15 mouse cellular contexts compared by ENCODE assay signal in genomic region chr5:124410808-124411207, GRCm38 (mm10). TPM values are rescaled to one million over a fixed set of nuclear protein-coding genes. Genes with fewer than 3 reads are reported as not detected.
DNase-seq lines count a peak whose midpoint lies in the region; ATAC-seq and TF ChIP-seq lines count a peak whose summit lies in the region.
"Had no signal": no experiment of that assay in that cellular context is flagged by ENCODE, and none has a peak within 500 bp of the region (broad histone marks: within the 10 kb centered on the region; RNA-seq: fewer than 3 reads in every experiment).

No protein-coding gene starts in this region.

- H3K27ac ChIP-seq in kidney, adult 2 months (ENCODE audit: insufficient read depth, low read depth, low read length) = no peak overlapping the region
- no peak overlapping the region for H3K27ac ChIP-seq in kidney, embryonic 14.5 days (ENCODE audit: low read depth, low read length)
- H3K27ac ChIP-seq in midbrain, embryonic 11.5 days (ENCODE audit: low read depth, low read length) = no peak overlapping the region
- H3K27ac ChIP-seq in midbrain, embryonic 15.5 days = no peak overlapping the region
- no peak overlapping the region for H3K27ac ChIP-seq in MEL (ENCODE audit: control insufficient read depth, low read depth, low read length)
- H3K27ac ChIP-seq: embryonic facial prominence, embryonic 12.5 days; forebrain, embryonic 13.5 days; hindbrain, embryonic 13.5 days; lung, embryonic 15.5 days had no signal

- no peaks in the 10 kb centered on the region for H3K9me3 ChIP-seq in kidney, embryonic 14.5 days (ENCODE audit: control insufficient read depth, low read length)
- no peaks in the 10 kb centered on the region for H3K9me3 ChIP-seq in midbrain, embryonic 11.5 days (ENCODE audit: control insufficient read depth, low read length)
- H3K9me3 ChIP-seq in midbrain, embryonic 15.5 days = no peaks in the 10 kb centered on the region
- no peaks in the 10 kb centered on the region for H3K9me3 ChIP-seq in MEL (replicated peaks; ENCODE audit: insufficient read depth, low read length)
- H3K9me3 ChIP-seq: embryonic facial prominence, embryonic 12.5 days; forebrain, embryonic 13.5 days; hindbrain, embryonic 13.5 days; lung, embryonic 15.5 days had no signal

- 58% methylated on average over 3 of the region's 3 CpGs for WGBS in kidney, adult 2 months
- 80% methylated on average over 3 of the region's 3 CpGs for WGBS in kidney, embryonic 14.5 days
- WGBS in midbrain, embryonic 11.5 days = 76% methylated on average over 3 of the region's 3 CpGs
- 91% methylated on average over 3 of the region's 3 CpGs for WGBS in midbrain, embryonic 15.5 days

- no peak overlapping the region for H3K9ac ChIP-seq in kidney, embryonic 14.5 days (ENCODE audit: low read depth, low read length)
- no peak overlapping the region for H3K9ac ChIP-seq in midbrain, embryonic 11.5 days (ENCODE audit: low read length)
- H3K9ac ChIP-seq in midbrain, embryonic 15.5 days = no peak overlapping the region
- no peak overlapping the region for H3K9ac ChIP-seq in MEL (ENCODE audit: control insufficient read depth, low read depth, low read length, poor library complexity, severe bottlenecking)
- H3K9ac ChIP-seq: embryonic facial prominence, embryonic 12.5 days; forebrain, embryonic 13.5 days; hindbrain, embryonic 13.5 days; lung, embryonic 15.5 days had no signal

- peaks cover 7% of the 10 kb centered on the region; the same call in 1 of the 2 replicates for H3K79me2 ChIP-seq in MEL (ENCODE audit: control insufficient read depth, insufficient read depth, low read length, poor library complexity)

- no peaks in the 10 kb centered on the region for H3K27me3 ChIP-seq in kidney, adult 2 months (replicated peaks; ENCODE audit: control insufficient read depth, insufficient read depth, low read length)
- H3K27me3 ChIP-seq in kidney, embryonic 14.5 days (ENCODE audit: control insufficient read depth, insufficient read depth, low read length) = no peaks in the 10 kb centered on the region
- H3K27me3 ChIP-seq in midbrain, embryonic 11.5 days (ENCODE audit: control insufficient read depth, insufficient read depth, low read length) = no peaks in the 10 kb centered on the region
- H3K27me3 ChIP-seq in midbrain, embryonic 15.5 days (replicated peaks) = no peaks in the 10 kb centered on the region
- H3K27me3 ChIP-seq in MEL (ENCODE audit: control insufficient read depth in 1 of 2, insufficient read depth in 2 of 2, low read length in 2 of 2) = no peaks in the 10 kb centered on the region
- H3K27me3 ChIP-seq: embryonic facial prominence, embryonic 12.5 days; forebrain, embryonic 13.5 days; hindbrain, embryonic 13.5 days; lung, embryonic 15.5 days had no signal

- no peak overlapping the region for H3K4me3 ChIP-seq in kidney, adult 2 months (ENCODE audit: insufficient read depth, low read depth, low read length)
- H3K4me3 ChIP-seq in kidney, embryonic 14.5 days (ENCODE audit: low read length) = no peak overlapping the region
- H3K4me3 ChIP-seq in midbrain, embryonic 11.5 days (ENCODE audit: low read depth, low read length) = no peak overlapping the region
- no peak overlapping the region for H3K4me3 ChIP-seq in midbrain, embryonic 15.5 days
- H3K4me3 ChIP-seq in MEL (ENCODE audit: control insufficient read depth in 1 of 2, insufficient read depth in 1 of 2, low read depth in 2 of 2, low read length in 2 of 2) = no peak overlapping the region
- H3K4me3 ChIP-seq: embryonic facial prominence, embryonic 12.5 days; forebrain, embryonic 13.5 days; hindbrain, embryonic 13.5 days; lung, embryonic 15.5 days had no signal

- no peak for DNase-seq in kidney, adult 2 months
- DNase-seq in midbrain, embryonic 11.5 days (ENCODE audit: low spot score, missing footprints) = peak; percentile 78
- peak; percentile 48 for DNase-seq in MEL (ENCODE audit: low read depth, low spot score)
- DNase-seq in retina, embryonic 14.5 days (ENCODE audit: low spot score) = peak; percentile 15
- no peak for DNase-seq in frontal cortex, postnatal 14 days (ENCODE audit: low spot score in 2 of 2)
- no peak for DNase-seq in frontal cortex, postnatal 25 days (ENCODE audit: low spot score in 2 of 2)
- DNase-seq: gastrocnemius, postnatal 25 days; kidney, postnatal 14 days; right cerebral cortex, postnatal 4 days had no signal

- ATAC-seq in kidney, embryonic 14.5 days (ENCODE audit: low FRiP score, low TSS enrichment) = no peak
- ATAC-seq in midbrain, embryonic 11.5 days (ENCODE audit: low FRiP score) = no peak
- no peak for ATAC-seq in midbrain, embryonic 15.5 days (replicated peaks)
- ATAC-seq: forebrain, embryonic 13.5 days had no signal

- no peak overlapping the region for H3K4me2 ChIP-seq in kidney, embryonic 14.5 days (replicated peaks; ENCODE audit: low read depth, low read length)
- H3K4me2 ChIP-seq in midbrain, embryonic 11.5 days = no peak overlapping the region
- H3K4me2 ChIP-seq in midbrain, embryonic 15.5 days = no peak overlapping the region
- H3K4me2 ChIP-seq: embryonic facial prominence, embryonic 12.5 days; forebrain, embryonic 13.5 days; hindbrain, embryonic 13.5 days; lung, embryonic 15.5 days had no signal

- no peaks in the 10 kb centered on the region for H3K4me1 ChIP-seq in kidney, adult 2 months (ENCODE audit: control insufficient read depth, insufficient read depth, low read length)
- H3K4me1 ChIP-seq in kidney, embryonic 14.5 days (ENCODE audit: control insufficient read depth, insufficient read depth, low read length) = no peaks in the 10 kb centered on the region
- H3K4me1 ChIP-seq in midbrain, embryonic 11.5 days (ENCODE audit: control insufficient read depth, insufficient read depth, low read length) = no peaks in the 10 kb centered on the region
- H3K4me1 ChIP-seq in midbrain, embryonic 15.5 days = no peaks in the 10 kb centered on the region
- peaks cover 0 to 7% of the 10 kb centered on the region in 2 experiments; a peak in 1 of 4 replicates for H3K4me1 ChIP-seq in MEL (ENCODE audit: control insufficient read depth in 1 of 2, insufficient read depth in 2 of 2, low read length in 2 of 2)
- H3K4me1 ChIP-seq: embryonic facial prominence, embryonic 12.5 days; forebrain, embryonic 13.5 days; hindbrain, embryonic 13.5 days; lung, embryonic 15.5 days had no signal

- no peak for TF ChIP-seq POLR2A in kidney, adult 2 months (IDR thresholded peaks at IDR 0.05; ENCODE audit: low read depth, low read length)
- TF ChIP-seq POLR2A in MEL (IDR thresholded peaks at IDR 0.05; ENCODE audit: control insufficient read depth in 1 of 2, insufficient read depth in 1 of 2, low read depth in 1 of 2, low read length in 2 of 2, poor library complexity in 1 of 2) = no peak

- no peak for TF ChIP-seq EP300 in MEL (IDR thresholded peaks at IDR 0.05; ENCODE audit: low read depth in 1 of 2, low read length in 2 of 2)

- peaks cover 19% of the 10 kb centered on the region for H3K36me3 ChIP-seq in kidney, adult 2 months (ENCODE audit: control insufficient read depth, insufficient read depth, low read length)
- H3K36me3 ChIP-seq in kidney, embryonic 14.5 days (ENCODE audit: control insufficient read depth, insufficient read depth, low read length) = peaks cover 68% of the 10 kb centered on the region
- H3K36me3 ChIP-seq in midbrain, embryonic 11.5 days (ENCODE audit: control insufficient read depth, insufficient read depth, low read length) = peaks cover 22% of the 10 kb centered on the region
- peaks cover 37% of the 10 kb centered on the region for H3K36me3 ChIP-seq in midbrain, embryonic 15.5 days (replicated peaks)
- peaks cover 0 to 52% of the 10 kb centered on the region in 2 experiments; a peak in 3 of 4 replicates for H3K36me3 ChIP-seq in MEL (ENCODE audit: control insufficient read depth in 1 of 2, insufficient read depth in 2 of 2, low read length in 2 of 2)

- TF ChIP-seq RAD21 in MEL (IDR thresholded peaks at IDR 0.05; ENCODE audit: low read depth, low read length) = no peak; the same call in 1 of the 2 replicates

- TF ChIP-seq CTCF in kidney, adult 2 months (conservative IDR thresholded peaks at IDR 0.05; ENCODE audit: insufficient read depth, insufficient read length, low read depth, low read length) = 0 out of 2 replicates have a peak, but pooled peaks have one; percentile 17
- TF ChIP-seq CTCF in MEL (IDR thresholded peaks at IDR 0.05 in 2 of 3, conservative IDR thresholded peaks at IDR 0.05 in 1 of 3; ENCODE audit: control insufficient read depth in 1 of 3, insufficient read depth in 1 of 3, low read depth in 2 of 3, low read length in 3 of 3, poor library complexity in 1 of 3, severe bottlenecking in 1 of 3) = peak in 2 of 3 experiments; percentile 37 to 42; a peak in 4 of 6 replicates

TF ChIP-seq in MEL, 35 proteins besides CTCF, POLR2A, EP300 and RAD21 (continues in another document):
- peak; percentile 14; the same call in 1 of the 2 replicates for TF ChIP-seq SMC3 (IDR thresholded peaks at IDR 0.05; ENCODE audit: low read depth, low read length)

RNA-seq across cellular contexts. Expression of gene Sbno1, which starts 15.0 kb away (rescaled TPM):
- 16.7 and 20.8 TPM in 2 replicates for polyA plus RNA-seq in kidney, adult 2 months (2012; rRNA removed)
- 66.3 and 102 TPM in 2 replicates for polyA plus RNA-seq in kidney, embryonic 14.5 days (2014; fragmentation: Nextera tagmentation; extraction: Ambion mirVana)
- 78.6 and 85.9 TPM in 2 replicates for polyA plus RNA-seq in midbrain, embryonic 11.5 days (2014; fragmentation: Nextera tagmentation; extraction: Ambion mirVana)
- 98.6 and 102 TPM in 2 replicates for polyA plus RNA-seq in midbrain, embryonic 15.5 days (2015; fragmentation: Nextera tagmentation; extraction: Ambion mirVana)
- total RNA-seq in MEL (2012; rRNA removed) = 38.8 and 39.3 TPM in 2 replicates
- 100 to 1,000 TPM in 1 of 2 experiments, 10 to 100 TPM in 1; 32.4 to 500 TPM for polyA plus RNA-seq in MEL (2012; ENCODE audit: insufficient read depth in 1 of 2, insufficient read length in 2 of 2, low read depth in 1 of 2, low replicate concordance in 2 of 2, missing spikeins in 1 of 2)

RNA-seq across cellular contexts. Expression of gene Kmt5a, which starts 28.9 kb away (rescaled TPM):
- 75.9 and 81.1 TPM in 2 replicates for polyA plus RNA-seq in kidney, adult 2 months (2012; rRNA removed)
- polyA plus RNA-seq in kidney, embryonic 14.5 days (2014; fragmentation: Nextera tagmentation; extraction: Ambion mirVana) = 54.7 and 58.6 TPM in 2 replicates
- polyA plus RNA-seq in midbrain, embryonic 11.5 days (2014; fragmentation: Nextera tagmentation; extraction: Ambion mirVana) = 76.6 and 90.0 TPM in 2 replicates
- 36.4 and 49.1 TPM in 2 replicates for polyA plus RNA-seq in midbrain, embryonic 15.5 days (2015; fragmentation: Nextera tagmentation; extraction: Ambion mirVana)
- 104 and 110 TPM in 2 replicates for total RNA-seq in MEL (2012; rRNA removed)
- 100 to 1,000 TPM in 1 of 2 experiments, 10 to 100 TPM in 1; 88.6 to 243 TPM for polyA plus RNA-seq in MEL (2012; ENCODE audit: insufficient read depth in 1 of 2, insufficient read length in 2 of 2, low read depth in 1 of 2, low replicate concordance in 2 of 2, missing spikeins in 1 of 2)

RNA-seq across cellular contexts. Expression of gene Cdk2ap1, which starts 47.9 kb away (rescaled TPM):
- 76.6 and 79.8 TPM in 2 replicates for polyA plus RNA-seq in kidney, adult 2 months (2012; rRNA removed)
- 62.3 and 87.0 TPM in 2 replicates for polyA plus RNA-seq in kidney, embryonic 14.5 days (2014; fragmentation: Nextera tagmentation; extraction: Ambion mirVana)
- 215 and 262 TPM in 2 replicates for polyA plus RNA-seq in midbrain, embryonic 11.5 days (2014; fragmentation: Nextera tagmentation; extraction: Ambion mirVana)
- polyA plus RNA-seq in midbrain, embryonic 15.5 days (2015; fragmentation: Nextera tagmentation; extraction: Ambion mirVana) = 89.3 and 127 TPM in 2 replicates
- 110 and 118 TPM in 2 replicates for total RNA-seq in MEL (2012; rRNA removed)
- polyA plus RNA-seq in MEL (2012; ENCODE audit: insufficient read depth in 1 of 2, insufficient read length in 2 of 2, low read depth in 1 of 2, low replicate concordance in 2 of 2, missing spikeins in 1 of 2) = 100 to 1,000 TPM in 1 of 2 experiments, not detected in 1; 430 TPM

Comparison
In these comparisons a context has a peak if more than half of its experiments do, and no peak if none do; other contexts are left out.
1. DNase-seq: peak in midbrain, embryonic 11.5 days (single experiment), MEL (single experiment) and retina, embryonic 14.5 days (single experiment); none in kidney, adult 2 months (single experiment), frontal cortex, postnatal 14 days (0 of 2) and frontal cortex, postnatal 25 days (0 of 2).